Mouse (Mus musculus) testis, adult 2 months (tissue): ENCODE data around the gene Ace. TPM values are rescaled to one million over a fixed set of nuclear protein-coding genes. Genes with fewer than 3 reads are reported as not detected.
"Not testable (repeated sequence)": the region's sequence is repeated elsewhere in the genome, so short reads cannot be mapped to it uniquely, and the experiment has no call there.

Source experiments
- H3K27ac ChIP-seq: fragments of 200-500 bp; 2 replicates; pipeline ENCODE4 v1.5.1; 2012; ENCODE audit warnings: low read depth, low read length; ENCODE audit not compliant: control insufficient read depth, insufficient read depth
- H3K27me3 ChIP-seq: fragments of 200-500 bp; 2 replicates; pipeline ENCODE4 v1.6.1; 2012; ENCODE audit warnings: mild to moderate bottlenecking, low read length, moderate library complexity; ENCODE audit not compliant: control insufficient read depth, insufficient read depth
- H3K36me3 ChIP-seq: fragments of 200-500 bp; 2 replicates; pipeline ENCODE4 v1.6.1; 2012; ENCODE audit warnings: mild to moderate bottlenecking, low read length; ENCODE audit not compliant: control insufficient read depth, insufficient read depth
- H3K4me1 ChIP-seq: fragments of 200-500 bp; 2 replicates; pipeline ENCODE4 v1.6.1; 2012; ENCODE audit warnings: low read length; ENCODE audit not compliant: control insufficient read depth, insufficient read depth
- H3K4me3 ChIP-seq: fragments of 200-500 bp; 2 replicates; pipeline ENCODE4 v1.5.1; 2012; ENCODE audit warnings: low read depth, mild to moderate bottlenecking, low read length, moderate library complexity, mixed read lengths; ENCODE audit not compliant: control insufficient read depth
- CTCF ChIP-seq: fragments of 200-500 bp; IDR thresholded peaks from 2 replicates; pipeline ENCODE4 v1.5.1; 2012; ENCODE audit warnings: low read depth, mild to moderate bottlenecking, inconsistent platforms, low read length, moderate library complexity; ENCODE audit not compliant: control insufficient read depth, insufficient read depth, insufficient replicate concordance
- POLR2A ChIP-seq: fragments of 200-500 bp; IDR thresholded peaks from 2 replicates; pipeline ENCODE4 v1.6.1; 2012; ENCODE audit warnings: low read depth, mild to moderate bottlenecking, inconsistent platforms, low read length, moderate library complexity; ENCODE audit not compliant: control insufficient read depth
- polyA plus RNA-seq: library from polyadenylated mRNA; depleted of rRNA; stranded (reverse); fragments of >200 nt; gene quantifications from 2 replicates; pipeline ENCODE4 v1.2.3, GENCODE M21; 2012

Ace gene
- polyA plus RNA-seq, 1 experiment = 389 TPM

- no peak overlapping the region for H3K4me3 ChIP-seq
- no peaks in the 10 kb centered on the region for H3K36me3 ChIP-seq
- H3K27ac ChIP-seq = no peak overlapping the region
- H3K27me3 ChIP-seq = no peaks in the 10 kb centered on the region
- H3K4me1 ChIP-seq = peaks cover under 1% of the 10 kb centered on the region; the same call in 1 of the 2 replicates
- TF ChIP-seq POLR2A = no peak
- no peak for TF ChIP-seq CTCF
These were observed 45.9 kb downstream of the Ace start for GRCm38 (mm10) chr11:106013556-106014225.

DNA sequence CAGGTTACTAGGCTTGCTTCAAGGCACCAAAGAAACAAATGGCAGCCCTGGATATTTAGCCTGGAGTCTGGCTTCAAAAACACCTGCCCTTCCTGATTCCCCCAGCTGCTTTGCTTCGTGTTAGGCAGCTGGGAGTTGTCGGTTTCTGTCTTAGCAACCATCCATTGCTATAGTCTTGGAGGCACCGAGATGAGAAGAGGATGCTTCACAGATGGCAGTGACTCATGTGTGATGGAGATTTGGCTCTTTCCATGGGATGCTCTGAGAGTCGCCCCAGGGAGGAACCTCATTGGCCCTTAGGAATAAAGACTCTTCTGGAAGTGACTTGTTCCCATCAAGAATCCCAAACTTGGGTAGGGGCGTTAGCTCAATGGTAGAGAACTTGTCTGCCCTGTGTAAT is 48.7 kb downstream of the Ace start:
- Histone ChIP-seq H3K27me3 (no peaks in the 10 kb centered on the region), H3K4me1 (peaks cover 11% of the 10 kb centered on the region), H3K4me3 (no peak overlapping the region), H3K27ac (no peak overlapping the region), H3K36me3 (no peaks in the 10 kb centered on the region)
- no peak for TF ChIP-seq CTCF
- no peak for TF ChIP-seq POLR2A

DNA sequence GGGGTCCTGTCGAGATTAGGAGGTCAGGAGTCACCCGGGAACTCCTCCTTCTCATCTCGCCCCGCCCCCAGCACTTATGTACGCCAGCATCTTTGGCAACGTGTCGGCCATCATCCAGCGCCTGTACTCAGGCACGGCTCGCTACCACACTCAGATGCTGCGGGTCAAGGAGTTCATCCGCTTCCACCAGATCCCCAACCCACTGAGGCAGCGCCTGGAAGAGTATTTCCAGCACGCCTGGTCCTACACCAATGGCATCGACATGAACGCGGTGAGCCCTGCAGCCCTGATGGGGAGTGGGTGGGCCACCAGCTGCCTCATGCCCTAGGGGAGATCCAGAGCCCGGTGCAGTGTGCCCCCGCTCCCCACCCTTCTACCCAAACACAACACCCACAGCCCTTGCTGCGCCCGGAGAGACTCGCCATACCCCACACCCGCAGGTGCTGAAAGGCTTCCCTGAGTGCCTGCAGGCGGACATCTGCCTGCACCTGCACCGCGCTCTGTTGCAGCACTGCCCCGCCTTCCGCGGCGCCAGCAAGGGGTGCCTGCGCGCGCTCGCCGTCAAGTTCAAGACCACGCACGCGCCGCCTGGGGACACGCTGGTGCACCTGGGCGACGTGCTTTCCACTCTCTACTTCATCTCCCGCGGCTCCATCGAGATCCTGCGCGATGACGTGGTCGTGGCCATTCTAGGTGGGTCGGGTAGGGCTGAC is 52.5 kb downstream of the Ace start:
- Histone ChIP-seq H3K4me1 (peaks cover 11% of the 10 kb centered on the region), H3K27me3 (no peaks in the 10 kb centered on the region), H3K4me3 (peak overlapping the region; percentile 43), H3K27ac (no peak overlapping the region), H3K36me3 (no peaks in the 10 kb centered on the region)
- TF ChIP-seq CTCF (no peak), POLR2A (no peak)

GRCm38 (mm10) chr11:106025774-106026173 is 58.0 kb downstream of the Ace start:
- TF ChIP-seq POLR2A (no peak), CTCF (no peak)
- Histone ChIP-seq H3K4me3 (no peak overlapping the region), H3K27me3 (no peaks in the 10 kb centered on the region), H3K36me3 (no peaks in the 10 kb centered on the region), H3K4me1 (no peaks in the 10 kb centered on the region), H3K27ac (no peak overlapping the region)

DNA sequence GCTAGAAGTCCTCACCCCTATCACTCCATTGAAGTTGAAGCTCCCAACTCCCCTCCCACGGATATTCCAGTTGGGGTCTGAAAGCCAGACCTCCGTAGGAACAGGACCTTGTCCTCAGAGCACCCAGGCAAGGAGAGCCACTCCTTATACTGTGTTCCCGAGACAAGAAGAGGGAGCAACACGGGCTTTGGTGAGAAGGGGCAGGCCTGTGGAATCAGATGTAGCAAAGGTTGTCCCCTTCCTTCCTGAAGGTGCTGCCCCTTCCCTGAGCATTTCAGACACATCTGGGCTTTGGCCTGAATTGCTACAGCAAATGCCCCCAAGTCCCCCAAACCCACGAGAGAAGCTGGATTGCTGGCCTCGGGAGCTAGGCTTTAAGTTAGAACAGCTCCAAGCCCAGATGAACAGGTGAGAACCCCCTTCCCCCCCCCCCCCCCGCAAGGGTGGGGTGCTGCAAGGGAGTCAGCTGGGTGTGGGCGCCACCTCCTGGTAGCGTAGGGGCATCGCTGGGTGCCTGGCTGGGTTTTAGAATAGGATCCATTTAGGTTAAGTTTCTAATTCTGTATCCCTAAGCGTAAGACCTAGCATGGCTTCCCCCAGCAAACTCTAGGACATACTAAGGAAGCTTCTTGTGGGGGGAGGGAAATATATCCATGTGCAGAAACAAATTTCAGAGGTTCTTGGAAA is 58.9 kb downstream of the Ace start:
- Histone ChIP-seq H3K36me3 (no peaks in the 10 kb centered on the region), H3K27ac (no peak overlapping the region), H3K27me3 (no peaks in the 10 kb centered on the region), H3K4me3 (no peak overlapping the region), H3K4me1 (no peaks in the 10 kb centered on the region)
- TF ChIP-seq POLR2A = no peak
- peak; percentile 48; the same call in 1 of the 2 replicates for TF ChIP-seq CTCF

GRCm38 (mm10) chr11:106027607-106028006 is 59.9 kb downstream of the Ace start:
- no peak for TF ChIP-seq CTCF
- TF ChIP-seq POLR2A = no peak
- H3K4me1 ChIP-seq = no peaks in the 10 kb centered on the region
- no peaks in the 10 kb centered on the region for H3K36me3 ChIP-seq
- H3K27ac ChIP-seq = no peak overlapping the region
- H3K4me3 ChIP-seq = no peak overlapping the region
- H3K27me3 ChIP-seq = no peaks in the 10 kb centered on the region

GRCm38 (mm10) chr11:106032074-106032473 is 64.3 kb downstream of the Ace start:
- H3K4me3 ChIP-seq, H3K36me3 ChIP-seq, H3K27me3 ChIP-seq, H3K27ac ChIP-seq, H3K4me1 ChIP-seq: not testable (repeated sequence)

DNA sequence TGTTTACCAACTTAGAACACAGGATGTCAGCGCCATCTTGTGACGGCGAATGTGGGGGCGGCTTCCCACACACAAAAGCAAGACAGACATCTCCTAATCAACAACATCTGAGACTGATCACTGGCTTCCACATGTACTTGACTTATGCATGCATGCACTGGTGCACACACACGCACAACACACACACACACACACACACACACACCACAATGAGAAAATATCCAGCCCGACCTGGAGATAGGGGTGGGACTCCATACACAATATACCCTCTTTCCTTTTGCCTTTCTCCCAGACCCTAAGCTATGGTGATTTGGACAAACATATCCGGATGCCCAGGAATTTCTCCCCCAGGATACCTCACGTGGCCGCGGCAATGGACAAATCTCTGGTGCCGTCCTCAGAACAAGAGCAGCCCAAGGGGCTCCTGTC is 65.8 kb downstream of the Ace start:
- no peak overlapping the region for H3K4me3 ChIP-seq

More for the DNA sequence above, 65.8 kb downstream of the Ace start:
- Histone ChIP-seq H3K27ac (peak overlapping the region; percentile 50; the same call in 1 of the 2 replicates), H3K36me3 (peaks cover 2% of the 10 kb centered on the region; the same call in 1 of the 2 replicates), H3K4me1 (no peaks in the 10 kb centered on the region; the same call in none of the 2 replicates), H3K27me3 (no peaks in the 10 kb centered on the region)
- TF ChIP-seq POLR2A (no peak), CTCF (no peak)
